ENCODE assay signal across 10 mouse cellular contexts in genomic region chr13:73732235-73732634, GRCm38 (mm10). TPM values are rescaled to one million over a fixed set of nuclear protein-coding genes. Genes with fewer than 3 reads are reported as not detected.
DNase-seq lines count a peak whose midpoint lies in the region; ATAC-seq and TF ChIP-seq lines count a peak whose summit lies in the region.
"Had no signal": no experiment of that assay in that cellular context is flagged by ENCODE, and none has a peak within 500 bp of the region (broad histone marks: within the 10 kb centered on the region; RNA-seq: fewer than 3 reads in every experiment).

No protein-coding gene starts in this region.

- no peaks in the 10 kb centered on the region for H3K36me3 ChIP-seq in kidney, embryonic 15.5 days
- H3K36me3 ChIP-seq in embryonic facial prominence, embryonic 13.5 days: no peaks in the 10 kb centered on the region
- H3K36me3 ChIP-seq in intestine, embryonic 15.5 days: no peaks in the 10 kb centered on the region
- H3K36me3 ChIP-seq in midbrain, postnatal 0 days (ENCODE audit: insufficient read depth, low read length): no peaks in the 10 kb centered on the region
- H3K36me3 ChIP-seq: G1E had no signal

- H3K4me1 ChIP-seq in kidney, embryonic 15.5 days: peaks cover 12% of the 10 kb centered on the region
- H3K4me1 ChIP-seq in embryonic facial prominence, embryonic 13.5 days: peaks cover 4% of the 10 kb centered on the region; the same call in 1 of the 2 replicates
- H3K4me1 ChIP-seq in intestine, embryonic 15.5 days (replicated peaks): peaks cover 27% of the 10 kb centered on the region
- H3K4me1 ChIP-seq in midbrain, postnatal 0 days (ENCODE audit: insufficient read depth, low read length): peaks cover 4% of the 10 kb centered on the region

- ATAC-seq in kidney, embryonic 15.5 days (replicated peaks; ENCODE audit: low FRiP score): 0 out of 2 replicates have a peak, but pooled peaks have one; percentile 11
- ATAC-seq in embryonic facial prominence, embryonic 13.5 days (ENCODE audit: insufficient number of reproducible peaks, insufficient read depth, low FRiP score, low TSS enrichment, low read depth): 0 out of 2 replicates have a peak, but pooled peaks have one; percentile 30
- ATAC-seq in intestine, embryonic 15.5 days: no peak
- 0 out of 2 replicates have a peak, but pooled peaks have one; percentile 3 for ATAC-seq in midbrain, postnatal 0 days (ENCODE audit: low FRiP score)
- ATAC-seq in erythroblast, adult 5-6 weeks (replicated peaks; ENCODE audit: low FRiP score, poor library complexity, severe bottlenecking): no peak

- DNase-seq in kidney, adult 8-10 months: no peak
- no peak for DNase-seq in midbrain, postnatal 0 days (ENCODE audit: low spot score)
- DNase-seq in right cerebral cortex, postnatal 4 days: no peak
- DNase-seq in gastrocnemius, adult 18-20 months (ENCODE audit: low spot score): no peak

- H3K9ac ChIP-seq in kidney, embryonic 15.5 days: no peak overlapping the region
- H3K9ac ChIP-seq in embryonic facial prominence, embryonic 13.5 days: peak overlapping the region; percentile 60; the same call in 1 of the 2 replicates
- no peak overlapping the region for H3K9ac ChIP-seq in intestine, embryonic 15.5 days
- peak overlapping the region; percentile 36; the same call in 1 of the 2 replicates for H3K9ac ChIP-seq in midbrain, postnatal 0 days (replicated peaks; ENCODE audit: low read length, poor library complexity, severe bottlenecking)

- no peak for TF ChIP-seq CTCF in midbrain, postnatal 0 days (IDR thresholded peaks at IDR 0.05)

- H3K4me3 ChIP-seq in kidney, embryonic 15.5 days (replicated peaks): peak overlapping the region; percentile 40
- H3K4me3 ChIP-seq in embryonic facial prominence, embryonic 13.5 days: peak overlapping the region; percentile 40
- H3K4me3 ChIP-seq in intestine, embryonic 15.5 days (replicated peaks): peak overlapping the region; percentile 38
- peak overlapping the region; percentile 36 for H3K4me3 ChIP-seq in midbrain, postnatal 0 days (ENCODE audit: low read depth, low read length)

- peak overlapping the region; percentile 74 for H3K4me2 ChIP-seq in kidney, embryonic 15.5 days
- peak overlapping the region; percentile 72 for H3K4me2 ChIP-seq in embryonic facial prominence, embryonic 13.5 days
- H3K4me2 ChIP-seq in intestine, embryonic 15.5 days (replicated peaks): peak overlapping the region; percentile 82
- peak overlapping the region; percentile 82 for H3K4me2 ChIP-seq in midbrain, postnatal 0 days (ENCODE audit: low read depth, low read length, poor library complexity, severe bottlenecking)

- H3K27ac ChIP-seq in kidney, embryonic 15.5 days: no peak overlapping the region
- no peak overlapping the region for H3K27ac ChIP-seq in embryonic facial prominence, embryonic 13.5 days
- H3K27ac ChIP-seq in intestine, embryonic 15.5 days: no peak overlapping the region
- H3K27ac ChIP-seq in midbrain, postnatal 0 days (ENCODE audit: low read depth, low read length): no peak overlapping the region

- no peaks in the 10 kb centered on the region for H3K9me3 ChIP-seq in kidney, embryonic 15.5 days (replicated peaks)
- no peaks in the 10 kb centered on the region for H3K9me3 ChIP-seq in embryonic facial prominence, embryonic 13.5 days
- H3K9me3 ChIP-seq in intestine, embryonic 15.5 days: no peaks in the 10 kb centered on the region
- no peaks in the 10 kb centered on the region for H3K9me3 ChIP-seq in midbrain, postnatal 0 days (ENCODE audit: low read length)
- H3K9me3 ChIP-seq: G1E had no signal

- peaks cover 17% of the 10 kb centered on the region for H3K27me3 ChIP-seq in kidney, embryonic 15.5 days
- peaks cover 27% of the 10 kb centered on the region for H3K27me3 ChIP-seq in embryonic facial prominence, embryonic 13.5 days
- 0 out of 2 replicates have a peak, but pooled peaks cover 8% of the 10 kb centered on the region for H3K27me3 ChIP-seq in intestine, embryonic 15.5 days (replicated peaks)
- no peaks in the 10 kb centered on the region for H3K27me3 ChIP-seq in midbrain, postnatal 0 days (ENCODE audit: insufficient read depth, low read length)

- 69% methylated on average over 7 of the region's 7 CpGs for WGBS in kidney, embryonic 15.5 days
- 66% methylated on average over 7 of the region's 7 CpGs for WGBS in embryonic facial prominence, embryonic 13.5 days
- 58% methylated on average over 7 of the region's 7 CpGs for WGBS in intestine, embryonic 15.5 days
- 76% methylated on average over 7 of the region's 7 CpGs for WGBS in midbrain, postnatal 0 days

RNA-seq across cellular contexts. Expression of gene Slc12a7, which starts 0.7 kb away (rescaled TPM):
- 22.1 and 26.1 TPM in 2 replicates for polyA plus RNA-seq in kidney, embryonic 15.5 days (2015; fragmentation: Nextera tagmentation; extraction: Ambion mirVana)
- 21.5 and 24.9 TPM in 2 replicates for polyA plus RNA-seq in embryonic facial prominence, embryonic 13.5 days (2015; fragmentation: Nextera tagmentation; extraction: Ambion mirVana)
- polyA plus RNA-seq in intestine, embryonic 15.5 days (2015; fragmentation: Nextera tagmentation; extraction: Ambion mirVana): 25.3 and 27.4 TPM in 2 replicates
- total RNA-seq in midbrain, postnatal 0 days (2014; rRNA removed): 8.9 and 9.3 TPM in 2 replicates
- polyA plus RNA-seq in midbrain, postnatal 0 days (2015; fragmentation: Nextera tagmentation; extraction: Ambion mirVana): 4.1 and 4.7 TPM in 2 replicates
- 0.58 and 8.4 TPM in 2 replicates for total RNA-seq in erythroblast, adult 5-6 weeks (2015; ENCODE audit: low replicate concordance)
- total RNA-seq in erythroblast, adult 5-6 weeks (2017; ENCODE audit: low replicate concordance): 0.43 and 0.56 TPM in 2 replicates
- 1 to 10 TPM; 3.6 to 5.1 TPM for total RNA-seq in gastrocnemius, adult 18-20 months (2021)

RNA-seq across cellular contexts. Expression of gene Slc6a19, which starts 27.6 kb away (rescaled TPM):
- polyA plus RNA-seq in kidney, embryonic 15.5 days (2015; fragmentation: Nextera tagmentation; extraction: Ambion mirVana): 0.78 and 1.6 TPM in 2 replicates
- polyA plus RNA-seq in embryonic facial prominence, embryonic 13.5 days (2015; fragmentation: Nextera tagmentation; extraction: Ambion mirVana): 0.51 TPM in 1 of 2 replicates, not detected in the other
- 10.4 and 13.2 TPM in 2 replicates for polyA plus RNA-seq in intestine, embryonic 15.5 days (2015; fragmentation: Nextera tagmentation; extraction: Ambion mirVana)
- 0.33 and 0.49 TPM in 2 replicates for total RNA-seq in midbrain, postnatal 0 days (2014; rRNA removed)
- 0.53 and 0.79 TPM in 2 replicates for polyA plus RNA-seq in midbrain, postnatal 0 days (2015; fragmentation: Nextera tagmentation; extraction: Ambion mirVana)
- total RNA-seq in erythroblast, adult 5-6 weeks (2015; ENCODE audit: low replicate concordance): not detected in 2 replicates
- not detected in 2 replicates for total RNA-seq in erythroblast, adult 5-6 weeks (2017; ENCODE audit: low replicate concordance)
- under 1 TPM in 1 of 2 experiments, not detected in 1; 0.05 TPM for total RNA-seq in gastrocnemius, adult 18-20 months (2021)
- polyA plus RNA-seq: G1E had no signal

RNA-seq across cellular contexts. Expression of gene Slc6a18, which starts 54.4 kb away (rescaled TPM):
- polyA plus RNA-seq in kidney, embryonic 15.5 days (2015; fragmentation: Nextera tagmentation; extraction: Ambion mirVana): 19.0 and 19.2 TPM in 2 replicates
- polyA plus RNA-seq in embryonic facial prominence, embryonic 13.5 days (2015; fragmentation: Nextera tagmentation; extraction: Ambion mirVana): not detected in 2 replicates
- polyA plus RNA-seq in intestine, embryonic 15.5 days (2015; fragmentation: Nextera tagmentation; extraction: Ambion mirVana): not detected in 2 replicates
- total RNA-seq in midbrain, postnatal 0 days (2014; rRNA removed): not detected in 2 replicates
- not detected in 2 replicates for polyA plus RNA-seq in midbrain, postnatal 0 days (2015; fragmentation: Nextera tagmentation; extraction: Ambion mirVana)
- not detected in 2 replicates for total RNA-seq in erythroblast, adult 5-6 weeks (2015; ENCODE audit: low replicate concordance)
- total RNA-seq in erythroblast, adult 5-6 weeks (2017; ENCODE audit: low replicate concordance): not detected in 2 replicates
- total RNA-seq in gastrocnemius, adult 18-20 months (2021): under 1 TPM; 0.18 to 0.28 TPM
- total RNA-seq: left cerebral cortex, postnatal 36 days had no signal
- polyA plus RNA-seq: G1E had no signal

Comparison
In these comparisons a context has a peak if more than half of its experiments do, and no peak if none do; other contexts are left out.
1. ATAC-seq: peak in kidney, embryonic 15.5 days (single experiment), embryonic facial prominence, embryonic 13.5 days (single experiment) and midbrain, postnatal 0 days (single experiment); none in intestine, embryonic 15.5 days (single experiment) and erythroblast, adult 5-6 weeks (single experiment).
2. H3K9ac ChIP-seq: peak in embryonic facial prominence, embryonic 13.5 days (single experiment) and midbrain, postnatal 0 days (single experiment); none in kidney, embryonic 15.5 days (single experiment) and intestine, embryonic 15.5 days (single experiment).
3. RNA of gene Slc6a18, which starts 54.4 kb away (polyA plus RNA-seq): 19.0 to 19.2 TPM in kidney, embryonic 15.5 days; not detected in embryonic facial prominence, embryonic 13.5 days, not detected in intestine, embryonic 15.5 days and not detected in midbrain, postnatal 0 days; every median in the first group is over 10 times any median in the second.
4. Peak in every context shown above with its lines, with median percentiles within 50 percentile points of each other: H3K4me2 ChIP-seq and H3K4me3 ChIP-seq.